25 mouse cellular contexts compared by ENCODE assay signal in the genomic region with DNA sequence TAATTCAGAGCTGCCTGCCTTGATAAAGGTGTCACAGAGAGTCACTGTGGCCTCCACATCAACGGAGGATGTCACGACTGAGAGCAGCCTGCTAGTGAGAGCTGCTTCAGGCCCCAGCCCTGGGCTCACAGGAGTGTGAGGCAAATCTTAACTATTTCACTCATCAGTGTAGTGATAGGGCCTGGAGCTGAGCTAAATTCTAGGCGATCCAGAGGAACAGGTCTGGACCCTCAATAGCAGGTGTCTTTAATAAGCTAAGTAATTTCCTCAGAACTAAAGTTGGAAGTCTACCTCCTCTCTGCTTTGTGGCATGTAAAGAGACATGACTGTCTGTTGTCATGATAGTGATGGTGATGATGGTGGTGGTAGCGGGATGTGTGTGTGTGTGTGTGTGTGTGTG.
A peak's percentile ranks its signal among the peaks of the same experiment; 100 is the strongest.
DNase-seq lines count a peak whose midpoint lies in the region; ATAC-seq lines count a peak whose summit lies in the region.
"Had no signal": no experiment of that assay in that cellular context is flagged by ENCODE, and none has a peak within 500 bp of the region (broad histone marks: within the 10 kb centered on the region; RNA-seq: fewer than 3 reads in every experiment).

No protein-coding gene starts in this region.

- H3K27me3 ChIP-seq in heart, embryonic 10.5 days (ENCODE audit: insufficient read depth, poor library complexity, severe bottlenecking), result no peaks in the 10 kb centered on the region
- H3K27me3 ChIP-seq in midbrain, embryonic 11.5 days (ENCODE audit: control insufficient read depth, insufficient read depth, low read length), result no peaks in the 10 kb centered on the region
- H3K27me3 ChIP-seq in midbrain, embryonic 14.5 days (ENCODE audit: control insufficient read depth, insufficient read depth, low read length), result no peaks in the 10 kb centered on the region; the same call in 1 of the 2 replicates
- H3K27me3 ChIP-seq: CH12.LX; embryonic facial prominence, embryonic 13.5 days; forebrain, embryonic 12.5 days; forebrain, embryonic 15.5 days; hindbrain, embryonic 13.5 days; intestine, embryonic 15.5 days; Patski had no signal

- H3K9me3 ChIP-seq in heart, embryonic 10.5 days, result no peaks in the 10 kb centered on the region
- H3K9me3 ChIP-seq in midbrain, embryonic 11.5 days (ENCODE audit: control insufficient read depth, low read length), result no peaks in the 10 kb centered on the region
- H3K9me3 ChIP-seq in midbrain, embryonic 14.5 days (ENCODE audit: control insufficient read depth, low read length), result no peaks in the 10 kb centered on the region
- H3K9me3 ChIP-seq: embryonic facial prominence, embryonic 13.5 days; forebrain, embryonic 12.5 days; forebrain, embryonic 15.5 days; hindbrain, embryonic 10.5 days; hindbrain, embryonic 13.5 days; intestine, embryonic 15.5 days had no signal

- H3K4me1 ChIP-seq in heart, embryonic 10.5 days, result peaks cover 40% of the 10 kb centered on the region
- H3K4me1 ChIP-seq in midbrain, embryonic 11.5 days (ENCODE audit: control insufficient read depth, insufficient read depth, low read length), result peaks cover 16% of the 10 kb centered on the region
- peaks cover 13% of the 10 kb centered on the region for H3K4me1 ChIP-seq in midbrain, embryonic 14.5 days (ENCODE audit: control insufficient read depth, insufficient read depth, low read length)

- H3K79me2 ChIP-seq in macrophage (ENCODE audit: inconsistent target), result peaks cover 28% of the 10 kb centered on the region

- no peak overlapping the region for H3K4me3 ChIP-seq in heart, embryonic 10.5 days
- no peak overlapping the region for H3K4me3 ChIP-seq in midbrain, embryonic 11.5 days (ENCODE audit: low read depth, low read length)
- H3K4me3 ChIP-seq in midbrain, embryonic 14.5 days (replicated peaks; ENCODE audit: low read depth, low read length), result no peak overlapping the region
- no peak overlapping the region for H3K4me3 ChIP-seq in macrophage (ENCODE audit: inconsistent target)
- H3K4me3 ChIP-seq: embryonic facial prominence, embryonic 13.5 days; erythroblast, embryonic 14.5 days; forebrain, embryonic 12.5 days; forebrain, embryonic 15.5 days; heart, adult 2 months; hindbrain, embryonic 10.5 days; hindbrain, embryonic 13.5 days; intestine, embryonic 15.5 days had no signal

- H3K36me3 ChIP-seq in heart, embryonic 10.5 days, result no peaks in the 10 kb centered on the region
- H3K36me3 ChIP-seq in midbrain, embryonic 11.5 days (ENCODE audit: control insufficient read depth, insufficient read depth, low read length), result no peaks in the 10 kb centered on the region
- H3K36me3 ChIP-seq in midbrain, embryonic 14.5 days (ENCODE audit: control insufficient read depth, insufficient read depth, low read length), result no peaks in the 10 kb centered on the region
- H3K36me3 ChIP-seq in macrophage (ENCODE audit: inconsistent target), result no peaks in the 10 kb centered on the region
- H3K36me3 ChIP-seq: embryonic facial prominence, embryonic 13.5 days; forebrain, embryonic 12.5 days; forebrain, embryonic 15.5 days; G1E; hindbrain, embryonic 10.5 days; hindbrain, embryonic 13.5 days; intestine, embryonic 15.5 days had no signal

- no peak overlapping the region for H3K4me2 ChIP-seq in midbrain, embryonic 11.5 days
- H3K4me2 ChIP-seq in midbrain, embryonic 14.5 days (ENCODE audit: low read length), result no peak overlapping the region
- H3K4me2 ChIP-seq: embryonic facial prominence, embryonic 13.5 days; forebrain, embryonic 12.5 days; forebrain, embryonic 15.5 days; hindbrain, embryonic 13.5 days; intestine, embryonic 15.5 days had no signal

- H3K9ac ChIP-seq in midbrain, embryonic 11.5 days (ENCODE audit: low read length), result no peak overlapping the region
- H3K9ac ChIP-seq in midbrain, embryonic 14.5 days (replicated peaks; ENCODE audit: low read length), result no peak overlapping the region
- H3K9ac ChIP-seq: embryonic facial prominence, embryonic 13.5 days; forebrain, embryonic 12.5 days; forebrain, embryonic 15.5 days; hindbrain, embryonic 13.5 days; intestine, embryonic 15.5 days had no signal

- intact Hi-C loops in heart, postnatal 36 days (cut with DNase I), result loop anchor here (2.0 kb wide), 1 partner anchor 284 kb away; the partner anchor contains the start of gene Creb5

- DNase-seq in heart, embryonic 10.5 days (ENCODE audit: low spot score), result peak; percentile 69
- DNase-seq in heart, postnatal 36 days, result no peak
- peak; percentile 69 for DNase-seq in midbrain, embryonic 11.5 days (ENCODE audit: low spot score, missing footprints)
- DNase-seq in midbrain, embryonic 14.5 days, result no peak
- DNase-seq in lung, postnatal 4 days, result no peak
- DNase-seq: adrenal gland, postnatal 10 days; B cell, adult 2 months; cerebellum, adult 18-20 months; cerebellum, adult 9-10 months; cerebellum, postnatal 25 days; gastrocnemius, postnatal 25 days; heart, adult 2 months; kidney, adult 11 months had no signal

- WGBS in heart, embryonic 10.5 days, result 67% methylated on average over 4 of the region's 4 CpGs
- 81% methylated on average over 4 of the region's 4 CpGs for WGBS in midbrain, embryonic 11.5 days
- WGBS in midbrain, embryonic 14.5 days, result 79% methylated on average over 4 of the region's 4 CpGs
- WGBS in macrophage (ENCODE audit: missing documents), result 95% methylated on average over 4 of the region's 4 CpGs

- no peak overlapping the region for H3K27ac ChIP-seq in heart, embryonic 10.5 days
- H3K27ac ChIP-seq in midbrain, embryonic 11.5 days (ENCODE audit: low read depth, low read length), result no peak overlapping the region
- no peak overlapping the region for H3K27ac ChIP-seq in midbrain, embryonic 14.5 days (replicated peaks; ENCODE audit: low read depth, low read length)
- peak overlapping the region; percentile 95 for H3K27ac ChIP-seq in macrophage
- H3K27ac ChIP-seq: embryonic facial prominence, embryonic 13.5 days; forebrain, embryonic 12.5 days; forebrain, embryonic 15.5 days; heart, adult 2 months; hindbrain, embryonic 10.5 days; hindbrain, embryonic 13.5 days; intestine, embryonic 15.5 days had no signal

- no peak for ATAC-seq in midbrain, embryonic 11.5 days (ENCODE audit: low FRiP score)
- no peak for ATAC-seq in midbrain, embryonic 14.5 days (ENCODE audit: low FRiP score, low TSS enrichment)
- ATAC-seq: forebrain, embryonic 15.5 days; hindbrain, embryonic 16.5 days; intestine, embryonic 15.5 days; Patski had no signal

Comparison
In these comparisons a context has a peak if more than half of its experiments do, and no peak if none do; other contexts are left out.
1. DNase-seq: peak in heart, embryonic 10.5 days (single experiment) and midbrain, embryonic 11.5 days (single experiment); none in heart, postnatal 36 days (0 of 2), midbrain, embryonic 14.5 days (single experiment) and lung, postnatal 4 days (0 of 2).